Mouse (Mus musculus): ENCODE data around the gene Cib1. TPM values are rescaled to one million over a fixed set of nuclear protein-coding genes. Genes with fewer than 3 reads are reported as not detected.
A peak's percentile ranks its signal among the peaks of the same experiment; 100 is the strongest.

Cib1 gene
- 108 and 123 TPM in 2 replicates for polyA plus RNA-seq (2015; fragmentation: Nextera tagmentation; extraction: Ambion mirVana)

- Histone ChIP-seq H3K27ac (ENCODE audit: low read length) (peak within 1 kb of the TSS; percentile 74), H3K9ac (replicated peaks; ENCODE audit: low read depth) (peak within 1 kb of the TSS; percentile 48), H3K4me2 (replicated peaks; ENCODE audit: low read depth, low read length) (peak within 1 kb of the TSS; percentile 67), H3K4me1 (ENCODE audit: insufficient read depth, low read depth, low read length) (0 out of 2 replicates have a peak, but pooled peaks cover 2% of the 10 kb centered on the region), H3K9me3 (ENCODE audit: low read length) (no peaks in the 10 kb centered on the region), H3K27me3 (replicated peaks; ENCODE audit: insufficient read depth, low read length) (no peaks in the 10 kb centered on the region), H3K4me3 (ENCODE audit: low read depth, low read length) (peak within 1 kb of the TSS; percentile 59), H3K36me3 (ENCODE audit: insufficient read depth, low read length) (0 out of 2 replicates have a peak, but pooled peaks cover 4% of the 10 kb centered on the region)
- ATAC-seq (peak; percentile 99), DNase-seq (ENCODE audit: low spot score) (peak; percentile 98)
- WGBS: under 1% methylated on average over 51 of the region's 56 CpGs
- TF ChIP-seq EP300 (IDR thresholded peaks at IDR 0.05) (no peak), CTCF (IDR thresholded peaks at IDR 0.05) (peak; percentile 25)
These were observed at the start of gene Cib1, which contains the start of gene Gdpgp1 for GRCm38 (mm10) chr7:80232489-80233029. Gene Cib1 (minus strand): TSS chr7:80232813. Gene Gdpgp1 (plus strand): TSS chr7:80232865.

- 83% methylated on average over 3 of the region's 3 CpGs for WGBS
- Histone ChIP-seq H3K4me1 (ENCODE audit: insufficient read depth, low read depth, low read length) (no peaks in the 10 kb centered on the region), H3K27ac (ENCODE audit: low read length) (no peak overlapping the region), H3K36me3 (ENCODE audit: insufficient read depth, low read length) (peaks cover 12% of the 10 kb centered on the region; the same call in 1 of the 2 replicates), H3K9ac (replicated peaks; ENCODE audit: low read depth) (no peak overlapping the region), H3K4me2 (replicated peaks; ENCODE audit: low read depth, low read length) (no peak overlapping the region), H3K4me3 (ENCODE audit: low read depth, low read length) (no peak overlapping the region), H3K9me3 (ENCODE audit: low read length) (no peaks in the 10 kb centered on the region), H3K27me3 (replicated peaks; ENCODE audit: insufficient read depth, low read length) (no peaks in the 10 kb centered on the region)
- DNase-seq (ENCODE audit: low spot score) (no peak), ATAC-seq (no peak)
- no peak for TF ChIP-seq CTCF (IDR thresholded peaks at IDR 0.05)
- no peak for TF ChIP-seq EP300 (IDR thresholded peaks at IDR 0.05)
These were observed 49.0 kb upstream of the Cib1 start for GRCm38 (mm10) chr7:80281646-80282045.

- Histone ChIP-seq H3K27ac (ENCODE audit: low read length) (no peak overlapping the region), H3K9ac (replicated peaks; ENCODE audit: low read depth) (no peak overlapping the region), H3K9me3 (ENCODE audit: low read length) (no peaks in the 10 kb centered on the region), H3K4me2 (replicated peaks; ENCODE audit: low read depth, low read length) (no peak overlapping the region), H3K27me3 (replicated peaks; ENCODE audit: insufficient read depth, low read length) (no peaks in the 10 kb centered on the region), H3K4me1 (ENCODE audit: insufficient read depth, low read depth, low read length) (no peaks in the 10 kb centered on the region), H3K36me3 (ENCODE audit: insufficient read depth, low read length) (peaks cover 18% of the 10 kb centered on the region; the same call in 1 of the 2 replicates), H3K4me3 (ENCODE audit: low read depth, low read length) (no peak overlapping the region)
- DNase-seq (ENCODE audit: low spot score): no peak
- 92% methylated on average over 2 of the region's 2 CpGs for WGBS
- ATAC-seq: no peak
- peak; percentile 37 for TF ChIP-seq CTCF (IDR thresholded peaks at IDR 0.05)
- no peak for TF ChIP-seq EP300 (IDR thresholded peaks at IDR 0.05)
These were observed 48.4 kb upstream of the Cib1 start for GRCm38 (mm10) chr7:80280998-80281397.

GRCm38 (mm10) chr7:80280032-80280431, 47.4 kb upstream of the Cib1 start:
- Histone ChIP-seq H3K27ac (ENCODE audit: low read length) (no peak overlapping the region), H3K9ac (replicated peaks; ENCODE audit: low read depth) (no peak overlapping the region), H3K4me2 (replicated peaks; ENCODE audit: low read depth, low read length) (no peak overlapping the region), H3K9me3 (ENCODE audit: low read length) (no peaks in the 10 kb centered on the region), H3K4me1 (ENCODE audit: insufficient read depth, low read depth, low read length) (no peaks in the 10 kb centered on the region), H3K36me3 (ENCODE audit: insufficient read depth, low read length) (peaks cover 22% of the 10 kb centered on the region; the same call in 1 of the 2 replicates), H3K27me3 (replicated peaks; ENCODE audit: insufficient read depth, low read length) (no peaks in the 10 kb centered on the region), H3K4me3 (ENCODE audit: low read depth, low read length) (no peak overlapping the region)
- 75% methylated on average over 10 of the region's 10 CpGs for WGBS
- no peak for DNase-seq (ENCODE audit: low spot score)
- no peak for ATAC-seq
- TF ChIP-seq EP300 (IDR thresholded peaks at IDR 0.05): no peak
- TF ChIP-seq CTCF (IDR thresholded peaks at IDR 0.05): no peak

- no peak for ATAC-seq
- H3K4me3 ChIP-seq (ENCODE audit: low read depth, low read length): no peak overlapping the region
- H3K4me1 ChIP-seq (ENCODE audit: insufficient read depth, low read depth, low read length): no peaks in the 10 kb centered on the region
- no peaks in the 10 kb centered on the region; the same call in 1 of the 2 replicates for H3K9me3 ChIP-seq (ENCODE audit: low read length)
- no peak for DNase-seq (ENCODE audit: low spot score)
- peaks cover 28% of the 10 kb centered on the region; the same call in 1 of the 2 replicates for H3K36me3 ChIP-seq (ENCODE audit: insufficient read depth, low read length)
- no peak overlapping the region for H3K9ac ChIP-seq (replicated peaks; ENCODE audit: low read depth)
- no peak overlapping the region for H3K27ac ChIP-seq (ENCODE audit: low read length)
- H3K27me3 ChIP-seq (replicated peaks; ENCODE audit: insufficient read depth, low read length): no peaks in the 10 kb centered on the region
- WGBS: 93% methylated on average over 4 of the region's 4 CpGs
- TF ChIP-seq CTCF (IDR thresholded peaks at IDR 0.05) (no peak), EP300 (IDR thresholded peaks at IDR 0.05) (no peak)
- no peak overlapping the region for H3K4me2 ChIP-seq (replicated peaks; ENCODE audit: low read depth, low read length)
These were observed 43.8 kb upstream of the Cib1 start for GRCm38 (mm10) chr7:80276374-80276773.

- no peak overlapping the region for H3K4me3 ChIP-seq (ENCODE audit: low read depth, low read length)
- no peaks in the 10 kb centered on the region; the same call in 1 of the 2 replicates for H3K9me3 ChIP-seq (ENCODE audit: low read length)
- TF ChIP-seq CTCF (IDR thresholded peaks at IDR 0.05): no peak
- no peak for TF ChIP-seq EP300 (IDR thresholded peaks at IDR 0.05)
- no peaks in the 10 kb centered on the region for H3K27me3 ChIP-seq (replicated peaks; ENCODE audit: insufficient read depth, low read length)
- 83% methylated on average over 2 of the region's 2 CpGs for WGBS
- ATAC-seq (no peak), DNase-seq (ENCODE audit: low spot score) (no peak)
- peaks cover 5% of the 10 kb centered on the region; the same call in 1 of the 2 replicates for H3K4me1 ChIP-seq (ENCODE audit: insufficient read depth, low read depth, low read length)
- H3K4me2 ChIP-seq (replicated peaks; ENCODE audit: low read depth, low read length): no peak overlapping the region
- no peak overlapping the region for H3K27ac ChIP-seq (ENCODE audit: low read length)
- H3K9ac ChIP-seq (replicated peaks; ENCODE audit: low read depth): no peak overlapping the region
- H3K36me3 ChIP-seq (ENCODE audit: insufficient read depth, low read length): peaks cover 28% of the 10 kb centered on the region; the same call in 1 of the 2 replicates
These were observed 40.8 kb upstream of the Cib1 start for GRCm38 (mm10) chr7:80273456-80273855.
